Mouse (Mus musculus): ENCODE measurements around the gene Smg1. TPM values are rescaled to one million over a fixed set of nuclear protein-coding genes. Genes with fewer than 3 reads are reported as not detected.

The Smg1 gene
- polyA plus RNA-seq, 1 experiment from 2014 or later = 19.0 TPM

DNA sequence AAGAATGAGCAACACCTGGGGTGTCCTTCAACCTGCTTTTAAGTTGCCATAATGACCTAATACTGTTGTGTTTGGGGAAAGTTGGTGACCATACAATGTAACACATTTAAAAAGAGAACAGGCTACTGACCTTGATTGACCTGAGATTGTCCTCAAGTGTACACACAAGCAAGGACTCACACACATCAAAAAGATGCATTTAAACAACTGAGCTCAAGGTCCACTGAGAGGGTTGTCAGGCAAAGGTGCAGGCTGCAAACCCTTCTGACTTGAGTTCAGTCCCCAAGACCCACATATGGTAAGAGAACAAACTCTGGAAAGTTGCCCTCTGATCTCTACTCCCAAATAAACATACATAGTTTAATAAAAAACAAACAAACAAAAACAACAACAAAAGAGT lies 117.7 kb downstream of the Smg1 start:
- Histone ChIP-seq H3K4me1 (ENCODE audit: control insufficient read depth, insufficient read depth, low read length) (peaks cover 18% of the 10 kb centered on the region), H3K4me3 (ENCODE audit: low read depth, low read length) (no peak overlapping the region), H3K9ac (ENCODE audit: low read depth, low read length) (no peak overlapping the region), H3K36me3 (ENCODE audit: control insufficient read depth, insufficient read depth, low read length) (peaks cover 14% of the 10 kb centered on the region), H3K4me2 (no peak overlapping the region), H3K27ac (ENCODE audit: low read depth, low read length) (no peak overlapping the region), H3K9me3 (replicated peaks; ENCODE audit: control insufficient read depth, low read length) (no peaks in the 10 kb centered on the region), H3K27me3 (ENCODE audit: control insufficient read depth, insufficient read depth, low read length) (no peaks in the 10 kb centered on the region)
- ATAC-seq (replicated peaks; ENCODE audit: insufficient number of reproducible peaks, low FRiP score, low TSS enrichment) = no peak

- H3K4me2 ChIP-seq = no peak overlapping the region
- no peak overlapping the region for H3K4me3 ChIP-seq (ENCODE audit: low read depth, low read length)
- H3K36me3 ChIP-seq (ENCODE audit: control insufficient read depth, insufficient read depth, low read length) = peaks cover 29% of the 10 kb centered on the region
- H3K4me1 ChIP-seq (ENCODE audit: control insufficient read depth, insufficient read depth, low read length) = peaks cover 13% of the 10 kb centered on the region
- ATAC-seq (replicated peaks; ENCODE audit: insufficient number of reproducible peaks, low FRiP score, low TSS enrichment) = no peak
- no peak overlapping the region for H3K27ac ChIP-seq (ENCODE audit: low read depth, low read length)
- no peaks in the 10 kb centered on the region for H3K9me3 ChIP-seq (replicated peaks; ENCODE audit: control insufficient read depth, low read length)
- no peak overlapping the region for H3K9ac ChIP-seq (ENCODE audit: low read depth, low read length)
- 90% methylated on average over 4 of the region's 4 CpGs for WGBS (ENCODE audit: insufficient replicate concordance)
- no peaks in the 10 kb centered on the region for H3K27me3 ChIP-seq (ENCODE audit: control insufficient read depth, insufficient read depth, low read length)
These were observed 119.7 kb downstream of the Smg1 start for GRCm38 (mm10) chr7:118123512-118124411.

DNA sequence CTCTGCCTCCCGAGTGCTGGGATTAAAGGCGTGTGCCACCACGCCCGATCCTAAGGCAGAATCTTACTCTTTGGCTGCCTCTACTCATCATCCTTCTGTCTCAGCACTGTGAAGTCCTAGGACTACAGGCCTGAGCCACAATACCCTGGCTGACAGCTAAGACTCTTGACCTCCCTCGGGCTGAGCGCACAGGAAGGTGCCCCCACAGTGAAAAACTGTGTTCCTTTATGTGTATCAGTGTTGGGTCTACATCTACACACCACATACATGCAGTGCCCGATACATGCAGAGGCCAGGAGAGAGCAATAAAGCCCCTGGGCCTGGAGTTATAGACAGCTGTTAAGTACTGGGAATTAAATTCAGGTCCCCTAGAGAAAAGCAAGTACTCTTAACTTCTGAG lies 121.2 kb downstream of the Smg1 start:
- no peaks in the 10 kb centered on the region for H3K27me3 ChIP-seq (ENCODE audit: control insufficient read depth, insufficient read depth, low read length)

GRCm38 (mm10) chr7:118120654-118121053 lies 122.8 kb downstream of the Smg1 start:
- H3K9ac ChIP-seq (ENCODE audit: low read depth, low read length) = no peak overlapping the region
- H3K4me1 ChIP-seq (ENCODE audit: control insufficient read depth, insufficient read depth, low read length) = no peaks in the 10 kb centered on the region
- H3K9me3 ChIP-seq (replicated peaks; ENCODE audit: control insufficient read depth, low read length) = no peaks in the 10 kb centered on the region
- no peak overlapping the region for H3K4me2 ChIP-seq
- no peak overlapping the region for H3K4me3 ChIP-seq (ENCODE audit: low read depth, low read length)
- peaks cover 25% of the 10 kb centered on the region for H3K36me3 ChIP-seq (ENCODE audit: control insufficient read depth, insufficient read depth, low read length)
- H3K27me3 ChIP-seq (ENCODE audit: control insufficient read depth, insufficient read depth, low read length) = no peaks in the 10 kb centered on the region
- no peak overlapping the region for H3K27ac ChIP-seq (ENCODE audit: low read depth, low read length)
- ATAC-seq (replicated peaks; ENCODE audit: insufficient number of reproducible peaks, low FRiP score, low TSS enrichment) = no peak
- WGBS (ENCODE audit: insufficient replicate concordance) = 85% methylated on average over 1 of the region's 1 CpGs

More for the DNA sequence above, 121.2 kb downstream of the Smg1 start:
- H3K9me3 ChIP-seq (replicated peaks; ENCODE audit: control insufficient read depth, low read length) = no peaks in the 10 kb centered on the region
- peaks cover 4% of the 10 kb centered on the region for H3K4me1 ChIP-seq (ENCODE audit: control insufficient read depth, insufficient read depth, low read length)
- H3K4me3 ChIP-seq (ENCODE audit: low read depth, low read length) = no peak overlapping the region
- no peak overlapping the region for H3K4me2 ChIP-seq
- H3K9ac ChIP-seq (ENCODE audit: low read depth, low read length) = no peak overlapping the region
- H3K27ac ChIP-seq (ENCODE audit: low read depth, low read length) = no peak overlapping the region
- no peak for ATAC-seq (replicated peaks; ENCODE audit: insufficient number of reproducible peaks, low FRiP score, low TSS enrichment)
- H3K36me3 ChIP-seq (ENCODE audit: control insufficient read depth, insufficient read depth, low read length) = peaks cover 29% of the 10 kb centered on the region
- WGBS (ENCODE audit: insufficient replicate concordance) = 95% methylated on average over 7 of the region's 7 CpGs

- Histone ChIP-seq H3K4me3 (ENCODE audit: low read depth, low read length) (no peak overlapping the region), H3K4me2 (no peak overlapping the region), H3K4me1 (ENCODE audit: control insufficient read depth, insufficient read depth, low read length) (no peaks in the 10 kb centered on the region), H3K36me3 (ENCODE audit: control insufficient read depth, insufficient read depth, low read length) (peaks cover 25% of the 10 kb centered on the region), H3K27me3 (ENCODE audit: control insufficient read depth, insufficient read depth, low read length) (no peaks in the 10 kb centered on the region), H3K9me3 (replicated peaks; ENCODE audit: control insufficient read depth, low read length) (no peaks in the 10 kb centered on the region), H3K9ac (ENCODE audit: low read depth, low read length) (no peak overlapping the region), H3K27ac (ENCODE audit: low read depth, low read length) (no peak overlapping the region)
- WGBS (ENCODE audit: insufficient replicate concordance) = 86% methylated on average over 5 of the region's 5 CpGs
- ATAC-seq (replicated peaks; ENCODE audit: insufficient number of reproducible peaks, low FRiP score, low TSS enrichment) = no peak
These were observed 123.5 kb downstream of the Smg1 start for GRCm38 (mm10) chr7:118119946-118120345.

DNA sequence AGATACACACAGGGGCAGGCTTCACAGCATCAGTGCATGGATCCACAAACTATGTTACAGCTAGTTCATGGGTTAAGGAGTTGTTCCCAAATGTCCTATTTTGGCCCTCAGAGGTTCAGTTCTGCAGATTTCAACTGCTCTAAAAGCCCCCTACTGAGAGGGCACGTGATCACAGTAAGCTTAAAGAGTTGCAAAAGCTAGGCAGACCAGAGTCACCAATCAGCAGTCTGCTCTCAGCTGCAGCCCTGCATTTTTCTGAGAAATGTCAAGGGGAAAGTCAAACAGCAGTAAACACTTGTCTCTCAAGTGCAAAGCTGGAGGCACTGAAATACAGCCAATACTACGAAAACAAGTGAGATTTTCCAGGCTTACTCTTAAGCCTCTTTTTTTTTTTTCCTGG lies 124.3 kb downstream of the Smg1 start:
- Histone ChIP-seq H3K9me3 (replicated peaks; ENCODE audit: control insufficient read depth, low read length) (no peaks in the 10 kb centered on the region), H3K36me3 (ENCODE audit: control insufficient read depth, insufficient read depth, low read length) (peaks cover 29% of the 10 kb centered on the region)
- no peak for ATAC-seq (replicated peaks; ENCODE audit: insufficient number of reproducible peaks, low FRiP score, low TSS enrichment)

GRCm38 (mm10) chr7:118118426-118118825 lies 125.0 kb downstream of the Smg1 start:
- H3K27me3 ChIP-seq (ENCODE audit: control insufficient read depth, insufficient read depth, low read length) = no peaks in the 10 kb centered on the region
- H3K9me3 ChIP-seq (replicated peaks; ENCODE audit: control insufficient read depth, low read length) = no peaks in the 10 kb centered on the region
- ATAC-seq (replicated peaks; ENCODE audit: insufficient number of reproducible peaks, low FRiP score, low TSS enrichment) = no peak
- peaks cover 11% of the 10 kb centered on the region; the same call in 1 of the 2 replicates for H3K4me1 ChIP-seq (ENCODE audit: control insufficient read depth, insufficient read depth, low read length)
- peaks cover 31% of the 10 kb centered on the region for H3K36me3 ChIP-seq (ENCODE audit: control insufficient read depth, insufficient read depth, low read length)
- no peak overlapping the region for H3K4me3 ChIP-seq (ENCODE audit: low read depth, low read length)
- no peak overlapping the region for H3K4me2 ChIP-seq
- 83% methylated on average over 3 of the region's 3 CpGs for WGBS (ENCODE audit: insufficient replicate concordance)
- no peak overlapping the region for H3K27ac ChIP-seq (ENCODE audit: low read depth, low read length)
- H3K9ac ChIP-seq (ENCODE audit: low read depth, low read length) = no peak overlapping the region

More for the DNA sequence above, 124.3 kb downstream of the Smg1 start:
- Histone ChIP-seq H3K27me3 (ENCODE audit: control insufficient read depth, insufficient read depth, low read length) (no peaks in the 10 kb centered on the region), H3K27ac (ENCODE audit: low read depth, low read length) (no peak overlapping the region), H3K4me3 (ENCODE audit: low read depth, low read length) (no peak overlapping the region), H3K4me2 (no peak overlapping the region), H3K4me1 (ENCODE audit: control insufficient read depth, insufficient read depth, low read length) (peaks cover 5% of the 10 kb centered on the region; the same call in 1 of the 2 replicates), H3K9ac (ENCODE audit: low read depth, low read length) (no peak overlapping the region)
- 66% methylated on average over 2 of the region's 2 CpGs for WGBS (ENCODE audit: insufficient replicate concordance)

GRCm38 (mm10) chr7:118117539-118118210 lies 125.8 kb downstream of the Smg1 start:
- ATAC-seq (replicated peaks; ENCODE audit: insufficient number of reproducible peaks, low FRiP score, low TSS enrichment) = no peak
- Histone ChIP-seq H3K9ac (ENCODE audit: low read depth, low read length) (no peak overlapping the region), H3K4me3 (ENCODE audit: low read depth, low read length) (no peak overlapping the region), H3K4me2 (no peak overlapping the region), H3K27me3 (ENCODE audit: control insufficient read depth, insufficient read depth, low read length) (no peaks in the 10 kb centered on the region), H3K4me1 (ENCODE audit: control insufficient read depth, insufficient read depth, low read length) (peaks cover 16% of the 10 kb centered on the region), H3K27ac (ENCODE audit: low read depth, low read length) (no peak overlapping the region), H3K9me3 (replicated peaks; ENCODE audit: control insufficient read depth, low read length) (no peaks in the 10 kb centered on the region), H3K36me3 (ENCODE audit: control insufficient read depth, insufficient read depth, low read length) (peaks cover 34% of the 10 kb centered on the region)
- 60% methylated on average over 4 of the region's 4 CpGs for WGBS (ENCODE audit: insufficient replicate concordance)

Data from heart, embryonic 11.5 days (tissue).